Mouse (Mus musculus): ENCODE measurements around the gene Cltc.
A peak's percentile ranks its signal among the peaks of the same experiment; 100 is the strongest.

DNA sequence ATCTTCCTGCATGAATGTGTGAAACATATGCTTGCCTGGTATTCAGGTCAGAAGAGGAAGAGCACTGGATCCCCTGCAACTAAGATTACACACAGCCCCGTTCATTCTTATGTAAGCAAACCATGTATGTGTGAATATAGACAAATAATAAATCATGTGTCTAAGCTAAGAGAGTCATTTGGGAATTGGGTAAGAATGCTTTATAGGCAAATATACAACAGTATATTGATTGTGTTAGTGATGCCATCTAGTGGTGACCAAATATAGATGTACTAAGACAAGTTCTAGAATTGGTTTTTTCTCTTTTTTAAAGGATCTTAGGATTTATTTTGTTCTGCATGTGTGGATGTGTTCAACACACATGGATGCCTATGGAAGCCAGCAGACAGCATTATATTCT lies 101.7 kb downstream of the Cltc start:
- no peak for TF ChIP-seq CHD2 (IDR thresholded peaks at IDR 0.05; ENCODE audit: low read depth, low read length)
- 0 out of 2 replicates have a peak, but pooled peaks have one; percentile 35 for TF ChIP-seq MAFK (IDR thresholded peaks at IDR 0.05; ENCODE audit: insufficient read depth, low read depth, low read length)
- no peak for TF ChIP-seq ZC3H11A (IDR thresholded peaks at IDR 0.05; ENCODE audit: borderline replicate concordance, low read depth, low read length)
